Mouse (Mus musculus) thymus, postnatal 0 days (tissue): ENCODE measurements around the gene Cald1. TPM values are rescaled to one million over a fixed set of nuclear protein-coding genes. Genes with fewer than 3 reads are reported as not detected.

ENCODE experiments used
- DNase-seq: peaks from one replicate; pipeline ENCODE4 v3.0.0-alpha.2; 2015; ENCODE audit warnings: low spot score
- polyA plus RNA-seq: library from polyadenylated mRNA; unstranded; fragments of >200 nt; fragmentation: Nextera tagmentation; extraction: Ambion mirVana; gene quantifications from 2 replicates; pipeline ENCODE4 v1.2.1, GENCODE M21; 2015

Cald1 gene
- polyA plus RNA-seq, 1 experiment from 2014 or later = 34.0 TPM

DNA sequence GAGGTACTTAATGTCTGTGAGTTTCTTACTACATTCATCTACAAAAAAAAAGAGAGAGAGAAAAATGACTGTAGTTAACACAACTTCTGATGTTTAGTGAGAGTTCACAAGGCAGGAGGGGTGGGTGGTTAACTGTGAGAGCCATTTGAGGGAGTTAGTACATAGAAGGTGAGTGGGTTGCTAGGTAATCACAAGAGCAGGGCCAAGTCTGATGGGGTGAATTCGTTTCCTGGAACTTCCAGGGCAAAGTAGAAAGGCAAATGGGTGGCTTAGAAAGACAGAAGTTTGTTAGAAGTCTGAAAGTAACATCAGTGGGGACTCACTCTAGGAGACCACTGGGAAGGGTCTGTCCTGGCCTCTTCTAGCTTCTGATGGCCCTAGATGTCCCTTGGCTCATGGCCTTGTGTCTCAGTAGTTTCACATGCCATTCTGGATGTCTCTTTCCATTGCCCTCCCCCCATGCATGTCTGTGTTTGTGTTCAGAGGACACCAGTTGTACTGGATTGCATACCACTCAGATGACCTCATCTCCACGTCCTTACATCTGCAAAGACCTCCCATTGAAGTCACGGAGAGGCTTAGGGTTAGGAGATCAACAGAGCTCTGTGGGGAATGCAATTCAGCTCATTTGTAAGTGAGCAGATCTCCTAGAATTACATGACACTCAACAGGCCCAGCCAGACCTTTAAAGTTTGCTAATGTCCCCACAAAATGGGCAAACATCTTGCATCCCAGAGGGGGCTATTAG lies 118.8 kb downstream of the Cald1 start:
- DNase-seq = no peak

DNA sequence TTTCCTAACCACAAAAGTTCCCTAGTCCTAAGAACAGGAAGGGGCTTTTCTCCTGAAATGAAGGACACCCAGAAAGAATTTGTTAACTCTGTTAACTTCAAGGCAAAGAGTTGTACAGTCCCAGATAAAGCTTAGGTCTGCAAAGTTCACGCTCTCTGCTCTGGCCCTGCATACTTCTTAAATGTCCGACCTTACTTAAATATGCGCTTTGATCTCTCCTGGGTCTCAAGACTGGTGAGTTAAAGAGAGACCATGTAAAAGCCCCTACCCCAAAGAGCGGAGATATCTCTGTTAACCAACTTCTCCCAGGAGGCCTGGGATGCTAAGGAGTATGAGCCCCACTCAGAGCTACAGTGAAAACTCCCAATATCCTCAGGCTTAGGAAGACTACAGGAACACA lies 119.4 kb downstream of the Cald1 start:
- DNase-seq = no peak

DNA sequence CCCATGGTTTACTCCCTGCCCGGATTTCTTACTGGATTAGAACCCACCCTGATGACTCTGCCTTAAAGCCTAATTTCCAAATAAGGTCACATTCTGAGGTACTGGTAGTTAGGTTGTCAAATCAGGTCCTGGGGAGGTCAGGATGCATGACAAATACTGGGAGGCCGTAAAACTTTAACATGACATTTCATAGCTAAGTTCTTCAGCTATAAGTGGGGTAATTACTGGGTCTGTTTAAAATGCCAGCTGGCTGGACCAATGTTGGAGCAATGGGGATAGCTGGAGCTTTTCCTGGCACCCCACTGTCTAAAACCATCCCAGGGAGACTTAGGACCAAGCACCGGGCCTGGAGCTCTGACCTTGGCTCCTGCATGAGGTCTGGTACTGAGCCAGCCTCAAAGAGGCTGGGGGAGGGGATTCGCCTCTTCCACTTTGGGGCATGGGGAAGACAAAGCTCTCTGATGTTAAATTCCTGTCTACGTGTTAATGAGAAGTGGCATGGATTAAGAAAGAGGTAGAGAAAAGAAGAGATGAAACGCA lies 120.9 kb downstream of the Cald1 start:
- DNase-seq = no peak

DNA sequence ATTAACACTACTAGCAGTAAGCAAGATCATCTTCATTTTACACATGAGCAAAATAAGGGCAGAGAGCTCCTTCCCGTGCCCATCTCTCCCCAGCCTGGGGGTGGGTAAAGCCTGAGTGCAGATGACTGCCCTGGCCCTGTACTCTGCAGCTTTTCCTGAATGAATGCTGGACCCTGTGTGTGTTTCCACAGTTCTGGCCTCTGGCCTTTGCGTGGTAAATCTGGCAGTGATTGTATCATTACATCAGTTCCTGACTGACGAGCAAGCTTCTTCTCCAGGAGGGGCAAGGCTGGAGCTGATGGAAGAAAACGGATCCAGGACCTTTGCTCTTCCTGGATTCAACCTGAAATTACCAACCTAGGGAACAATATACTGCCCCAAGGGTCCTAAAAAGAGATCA lies 122.1 kb downstream of the Cald1 start:
- DNase-seq = no peak

DNA sequence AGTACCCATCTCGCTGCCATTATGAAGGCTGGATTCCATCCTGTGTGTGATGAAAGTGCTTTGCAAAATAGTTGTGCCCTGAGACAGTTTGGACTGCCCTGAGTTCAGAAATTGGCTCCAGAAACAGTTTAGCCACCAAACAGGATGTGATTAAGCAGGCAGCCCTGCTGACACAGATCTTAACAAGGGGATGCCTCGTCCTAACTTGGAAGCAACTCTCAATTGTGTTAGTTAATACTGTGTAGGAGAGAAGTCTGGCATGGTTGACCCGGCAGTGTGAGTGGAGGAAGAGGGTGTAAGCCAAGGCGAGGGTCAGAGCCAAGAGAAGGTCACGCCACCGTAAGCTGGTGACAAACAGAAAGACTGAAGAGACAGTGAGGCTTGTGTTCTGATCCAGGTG lies 123.4 kb downstream of the Cald1 start:
- no peak for DNase-seq

DNA sequence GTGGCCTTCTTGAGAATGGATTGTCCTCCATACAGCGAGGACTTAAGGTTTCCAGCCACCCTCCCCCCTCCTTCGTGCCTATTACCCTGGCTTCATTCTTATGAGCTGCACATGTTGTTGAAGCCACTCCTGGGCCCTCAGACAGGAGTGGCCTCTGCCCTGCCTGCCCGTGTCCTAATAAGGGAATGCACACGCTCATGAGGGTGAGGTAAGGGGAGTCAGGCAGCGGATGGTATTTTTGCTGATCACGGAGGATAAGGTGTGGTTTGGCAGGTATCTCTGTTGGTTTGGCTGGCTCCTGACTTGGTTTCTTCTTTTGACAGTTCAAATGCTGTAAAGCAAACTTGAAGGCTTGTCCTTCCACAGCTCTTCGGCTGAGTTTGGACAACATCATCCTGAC lies 124.4 kb downstream of the Cald1 start:
- DNase-seq = no peak

DNA sequence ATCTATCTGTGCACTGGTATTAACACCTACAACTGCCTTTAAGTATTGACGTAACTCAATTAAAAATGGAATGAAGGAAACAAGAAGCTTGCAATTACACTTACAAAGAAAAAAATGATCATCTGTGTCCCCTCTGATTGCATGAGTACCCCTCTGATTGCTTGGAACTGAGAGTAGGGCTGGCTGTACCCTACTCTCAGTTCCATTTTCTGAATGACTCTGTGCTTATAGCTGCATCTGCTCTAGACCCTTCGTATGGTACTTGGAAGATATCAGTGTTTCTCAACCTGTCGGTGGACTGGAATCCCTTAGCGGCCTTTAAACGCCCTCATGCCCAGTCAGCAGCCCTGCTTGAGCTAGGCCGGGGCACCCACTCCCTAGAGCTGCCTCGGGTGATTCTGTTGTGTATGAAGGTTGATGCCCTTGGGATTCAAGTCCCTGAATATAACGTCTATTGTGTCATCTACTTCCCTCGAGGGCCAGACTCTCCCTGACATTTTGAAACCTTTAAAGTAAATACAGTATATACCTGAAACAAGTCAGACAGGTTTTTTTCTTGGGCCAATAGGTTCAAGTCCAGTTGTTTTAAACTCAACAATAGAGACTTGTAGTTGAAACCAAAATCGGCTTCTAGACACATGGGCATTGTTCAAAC lies 125.1 kb downstream of the Cald1 start:
- DNase-seq = no peak

DNA sequence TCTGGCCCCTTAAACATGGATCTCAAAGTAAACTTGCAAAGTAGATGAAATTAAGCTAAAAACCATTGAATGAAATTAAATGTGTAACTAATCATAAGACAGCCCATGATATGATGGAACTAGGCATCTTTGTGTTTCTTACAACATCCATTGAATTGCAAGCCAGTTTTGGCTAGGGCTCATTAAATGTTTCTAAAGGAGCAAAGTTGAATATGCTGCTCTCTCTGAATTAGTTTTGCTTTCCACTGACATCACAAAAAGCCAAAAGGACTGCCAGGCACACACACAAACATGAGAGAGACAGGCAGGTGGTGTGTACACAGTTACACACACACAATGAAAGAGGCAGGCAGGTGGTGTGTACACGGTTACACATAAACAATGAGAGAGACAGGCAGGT lies 127.4 kb downstream of the Cald1 start:
- DNase-seq = no peak

DNA sequence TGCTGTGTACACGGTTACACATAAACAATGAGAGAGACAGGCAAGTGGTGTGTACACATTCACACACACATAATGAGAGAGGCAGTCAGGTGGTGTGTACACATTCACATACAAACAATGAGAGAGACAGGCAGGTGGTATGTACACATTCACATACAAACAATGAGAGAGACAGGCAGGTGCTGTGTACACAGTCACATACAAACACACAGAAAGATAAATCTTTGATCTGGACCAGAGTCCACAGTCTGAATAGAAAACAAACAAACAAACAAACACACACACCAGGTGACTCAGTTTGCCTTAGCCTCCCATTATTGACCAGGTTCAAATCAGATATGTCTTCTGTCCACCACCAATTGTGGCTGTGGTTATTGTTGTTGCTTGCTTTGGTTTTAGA lies 127.8 kb downstream of the Cald1 start:
- DNase-seq = no peak

DNA sequence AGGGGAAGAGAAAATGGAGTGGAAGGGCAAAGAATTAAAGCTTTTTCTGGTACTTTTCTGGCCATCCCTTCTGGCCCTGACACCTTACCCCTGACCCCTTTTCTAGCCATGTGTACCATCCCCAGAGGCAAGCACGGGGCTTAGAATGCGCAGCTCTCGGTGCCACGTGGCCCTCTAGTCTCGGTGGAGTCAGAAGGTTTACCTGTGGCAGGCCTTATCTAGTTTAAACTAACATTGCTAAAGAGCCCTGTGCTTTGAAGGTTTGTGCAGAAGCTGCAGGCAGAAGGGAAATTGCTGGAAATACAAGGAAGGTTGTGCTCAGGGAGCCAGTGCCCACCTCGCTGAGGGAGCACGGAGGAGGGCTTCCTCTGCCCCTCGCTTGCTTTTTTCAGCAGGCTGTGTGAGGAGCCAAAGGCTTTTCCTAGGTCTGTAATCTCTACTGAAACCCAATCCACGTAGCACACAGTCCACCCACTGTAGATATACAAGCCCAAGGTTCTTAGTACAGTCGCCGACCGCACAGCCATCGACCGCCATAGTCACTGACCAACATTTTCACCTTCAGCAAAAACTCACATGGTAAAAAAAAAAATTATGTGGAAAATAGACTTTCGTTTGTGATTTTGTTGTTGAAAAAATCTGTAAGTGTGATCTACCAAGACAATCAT lies 129.2 kb downstream of the Cald1 start:
- DNase-seq = no peak

DNA sequence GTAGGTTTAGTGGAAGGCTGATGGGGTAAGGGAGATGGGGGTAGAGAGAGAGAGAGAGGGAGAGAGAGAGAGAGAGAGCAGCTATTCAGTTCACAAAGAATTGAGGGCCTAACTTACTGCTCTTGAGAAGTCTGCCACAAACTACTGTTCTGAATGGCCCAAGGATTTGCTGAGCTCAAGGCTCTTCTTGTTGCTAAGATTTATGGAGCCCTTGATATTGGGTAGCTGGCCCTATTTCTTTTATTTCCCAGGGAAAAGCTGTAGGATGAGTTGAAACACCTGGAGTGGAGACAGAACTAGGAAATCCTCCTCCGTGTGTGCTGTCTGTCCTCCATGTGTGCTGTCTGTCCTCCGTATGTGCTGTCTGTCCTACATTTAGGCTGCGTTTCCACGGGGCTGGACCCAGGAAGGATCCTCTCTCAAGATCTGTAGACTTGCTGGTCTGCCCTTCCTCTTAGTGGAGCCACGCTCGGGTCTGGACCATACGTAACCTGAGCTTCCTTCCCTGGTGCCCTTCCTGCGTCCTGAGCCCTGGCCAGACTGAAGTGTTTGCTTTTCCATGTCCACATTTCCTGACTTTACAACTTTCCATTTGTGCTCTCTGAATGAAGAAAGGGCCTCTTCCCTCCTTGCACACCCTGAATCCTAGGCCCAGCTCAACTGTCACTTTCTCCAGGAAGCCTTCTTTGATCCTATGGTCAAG lies 131.3 kb downstream of the Cald1 start:
- no peak for DNase-seq

DNA sequence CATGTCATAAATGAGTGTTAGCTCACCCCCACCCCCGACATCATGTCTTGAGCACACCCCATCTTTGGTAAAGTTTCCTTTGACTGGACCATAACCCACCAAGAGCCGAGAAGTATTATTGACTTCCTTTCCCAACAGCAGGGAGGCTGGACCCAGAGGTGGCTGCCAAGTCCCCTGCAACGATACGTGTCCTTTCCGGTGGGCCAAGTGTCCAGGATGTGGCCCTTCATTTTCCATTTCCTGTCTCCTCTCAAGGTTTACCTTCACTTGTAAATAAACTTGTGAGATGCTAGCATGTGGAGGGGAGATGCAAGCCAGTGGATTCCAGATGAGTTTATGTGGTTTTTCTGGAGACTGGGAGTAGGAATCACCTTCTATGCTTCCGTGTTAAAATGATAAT lies 132.7 kb downstream of the Cald1 start:
- DNase-seq = no peak

DNA sequence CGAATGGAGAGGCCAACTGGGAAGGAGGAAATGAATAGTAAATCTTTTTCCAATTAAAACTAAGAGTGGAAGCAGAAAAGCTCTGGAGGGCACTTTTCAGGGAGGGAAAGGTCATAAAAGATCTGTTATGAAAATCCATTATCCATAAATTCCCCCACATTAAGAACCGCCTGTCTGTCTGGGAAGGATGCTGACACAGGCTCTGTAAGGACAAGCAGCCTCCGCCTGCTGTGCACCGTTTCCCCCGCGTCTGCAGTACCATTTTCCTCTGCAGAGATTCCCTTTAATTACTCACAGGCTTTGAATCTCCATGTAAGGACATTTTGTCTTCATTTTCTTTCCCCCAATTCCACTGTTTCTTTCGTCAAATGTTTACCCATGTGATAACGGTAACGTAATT lies 133.2 kb downstream of the Cald1 start:
- no peak for DNase-seq

DNA sequence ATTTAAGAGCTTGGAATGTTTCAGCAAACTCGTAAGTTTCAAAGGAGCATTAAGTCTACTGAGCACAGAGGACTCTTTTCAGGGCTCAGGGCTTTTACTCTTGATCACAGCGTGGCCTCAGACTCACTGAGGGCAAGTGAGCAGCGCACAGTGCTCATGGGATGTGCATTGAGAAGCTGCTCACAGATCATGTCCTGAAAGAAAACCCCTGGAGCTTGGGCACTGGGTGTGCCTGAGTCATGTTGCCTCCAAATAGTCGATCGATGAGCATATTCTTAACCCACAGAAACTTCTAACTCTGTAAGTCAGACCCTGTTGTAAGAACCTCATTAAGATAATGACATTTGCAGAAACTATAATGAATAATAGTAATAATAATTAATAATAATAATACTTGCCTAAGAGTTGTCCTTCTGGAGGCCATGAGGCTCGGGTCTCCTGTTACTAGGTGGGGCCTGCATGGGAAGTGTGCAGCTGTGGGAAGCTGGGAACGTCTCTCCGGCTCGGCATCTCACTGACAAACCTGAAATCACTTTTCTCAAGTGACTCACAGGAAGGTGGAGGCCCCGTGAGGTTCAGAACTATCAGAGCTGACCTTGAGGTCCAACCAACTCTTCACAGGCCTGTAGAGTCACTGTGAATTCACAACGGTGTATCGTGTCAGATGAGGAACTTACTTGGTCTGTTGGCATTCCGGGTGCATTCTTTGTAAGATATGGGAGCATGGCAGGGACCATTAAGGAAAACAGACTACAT lies 136.8 kb downstream of the Cald1 start:
- DNase-seq = no peak

DNA sequence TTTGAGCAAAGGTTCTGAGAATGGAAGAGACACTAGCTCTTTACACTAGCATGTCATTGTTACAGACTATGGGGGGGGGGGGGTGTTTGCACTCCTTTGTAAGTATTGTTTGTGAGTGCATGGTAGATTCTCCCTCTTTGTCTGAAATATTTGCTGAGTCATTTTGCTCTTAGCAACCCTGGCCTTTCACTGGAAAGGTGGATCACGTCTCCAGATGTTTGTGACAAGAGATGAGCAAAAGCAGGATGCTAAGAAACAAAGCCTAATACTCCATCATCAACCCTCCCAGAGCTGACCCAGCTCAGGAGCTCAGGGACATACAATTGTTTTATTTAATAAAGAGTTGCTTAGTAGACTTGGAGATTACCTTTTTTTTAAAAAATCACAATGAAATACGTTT lies 138.6 kb downstream of the Cald1 start:
- no peak for DNase-seq

DNA sequence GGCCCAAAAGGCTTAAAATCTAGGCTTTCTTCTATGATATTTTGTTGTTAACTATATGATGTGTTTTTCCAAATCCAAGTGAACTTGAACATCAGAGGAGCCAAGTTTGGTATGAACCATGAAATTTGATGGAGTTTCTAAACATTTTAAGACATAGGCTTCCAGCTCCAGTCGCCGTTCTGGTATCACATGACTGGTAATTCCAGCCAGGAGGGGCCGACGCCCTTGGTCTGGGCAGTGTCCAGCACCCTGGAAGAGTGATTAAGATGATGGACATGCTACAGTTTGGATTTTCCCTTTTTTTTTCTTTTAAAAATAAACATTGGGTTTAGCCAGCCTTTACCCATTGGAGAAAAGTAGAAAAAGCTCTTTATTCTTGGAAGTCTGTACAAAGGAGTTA lies 145.6 kb downstream of the Cald1 start:
- DNase-seq = no peak

DNA sequence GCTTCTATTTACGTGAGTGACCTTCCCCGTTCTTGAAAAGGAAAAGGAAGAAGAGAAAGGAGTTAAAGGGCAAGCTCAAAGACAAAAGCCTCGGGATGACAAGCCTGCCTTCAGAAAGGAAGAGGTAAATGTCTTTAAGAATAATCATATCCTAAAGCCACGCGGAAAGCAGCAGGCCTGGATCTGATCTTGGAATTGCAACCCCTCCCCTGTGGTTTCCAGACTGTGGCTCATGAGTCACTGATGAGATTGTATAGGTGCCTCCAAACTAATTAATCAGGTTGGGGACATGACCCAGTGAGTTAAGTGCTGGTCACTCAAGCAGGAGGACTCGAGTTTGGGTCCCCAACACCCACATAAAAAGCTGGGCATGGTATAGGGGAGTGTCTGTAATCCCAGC lies 149.5 kb downstream of the Cald1 start:
- no peak for DNase-seq

DNA sequence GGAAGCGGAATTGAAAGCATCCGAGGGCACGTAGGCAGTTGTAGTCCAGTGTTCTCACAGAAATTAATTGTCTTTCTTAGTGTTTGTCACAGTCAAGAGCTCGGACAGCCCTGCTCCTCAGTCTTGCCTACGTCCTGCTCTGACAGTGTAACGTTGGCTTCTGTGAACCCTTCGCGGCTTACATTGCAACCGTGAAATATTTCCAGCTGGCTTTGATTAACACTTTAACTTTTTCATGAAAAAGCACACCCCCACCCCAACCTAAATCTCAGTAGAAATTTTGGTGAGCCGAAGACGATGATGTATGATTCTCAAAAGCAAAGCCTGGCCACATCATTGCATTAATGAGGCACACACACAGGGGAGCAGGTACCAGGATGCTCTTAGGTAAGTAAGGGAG lies 150.3 kb downstream of the Cald1 start:
- DNase-seq = no peak

DNA sequence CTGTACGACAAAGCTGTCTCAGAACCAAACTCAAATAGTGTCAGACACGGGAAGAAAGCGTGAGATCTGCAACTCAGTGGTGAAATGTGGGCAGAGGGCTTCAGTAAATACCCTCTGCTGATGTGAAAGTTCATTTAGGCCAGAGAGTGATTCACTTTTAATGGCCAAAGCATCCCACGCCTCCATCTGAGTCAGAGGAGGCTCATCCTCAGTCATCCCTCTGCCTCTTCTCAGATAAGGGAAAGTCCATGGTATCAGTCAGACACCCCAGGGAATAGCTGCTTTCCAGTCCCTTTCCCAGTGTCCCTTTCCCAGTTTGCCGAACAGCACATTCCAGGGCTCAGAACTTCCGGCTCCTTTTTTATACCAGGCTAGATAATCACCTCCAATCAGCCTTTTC lies 151.2 kb downstream of the Cald1 start:
- no peak for DNase-seq

DNA sequence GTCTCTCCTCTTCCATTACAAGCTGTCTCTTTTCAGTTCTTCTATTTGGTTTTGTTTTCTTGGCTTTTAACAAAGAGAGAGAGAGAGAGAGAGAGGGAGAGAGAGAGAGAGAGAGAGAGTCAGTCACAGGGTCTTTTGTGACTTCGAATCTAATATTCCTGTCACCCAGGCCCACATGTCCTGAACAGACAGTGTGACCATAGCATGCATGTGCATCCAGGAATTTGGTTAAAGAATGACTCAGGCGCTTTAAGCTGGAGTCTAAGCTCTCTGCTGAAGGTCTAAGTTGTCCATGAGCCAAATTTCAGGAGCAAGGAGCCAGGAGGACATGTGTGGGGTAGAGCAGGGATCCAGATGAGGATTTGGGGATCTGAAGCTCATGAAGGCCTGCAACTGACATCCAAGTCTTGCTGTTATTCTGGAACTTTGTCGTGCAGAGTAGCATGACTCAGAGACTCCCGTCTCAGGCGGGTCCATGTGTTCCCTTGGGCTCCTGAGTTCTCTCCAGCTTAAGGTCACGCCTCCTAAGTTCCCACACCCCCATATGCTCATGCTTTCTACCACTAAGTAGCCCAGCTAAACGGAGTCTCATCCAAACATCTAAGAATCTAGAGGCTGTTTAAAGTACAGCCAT lies 152.3 kb downstream of the Cald1 start:
- DNase-seq = no peak

DNA sequence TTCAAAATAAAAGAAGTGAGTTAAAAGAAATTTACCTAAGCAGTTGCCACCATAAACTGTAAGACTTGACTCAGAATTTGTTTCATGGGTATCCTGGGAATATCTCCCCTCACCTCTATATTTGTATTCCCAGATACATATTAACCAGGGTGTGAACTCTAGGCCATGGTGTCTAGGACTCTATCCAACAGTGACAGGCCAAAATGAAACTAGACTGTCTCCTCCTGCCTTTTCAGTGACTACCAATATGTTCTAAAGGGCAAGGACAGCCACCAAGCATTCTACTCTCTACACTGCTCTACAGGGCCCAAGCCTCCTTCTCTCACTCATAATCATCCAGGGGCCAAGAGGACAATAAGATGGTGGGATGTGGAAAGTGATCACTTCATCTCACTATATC lies 153.3 kb downstream of the Cald1 start:
- no peak for DNase-seq
